Mouse (Mus musculus): ENCODE data around the gene Timeless. TPM values are rescaled to one million over a fixed set of nuclear protein-coding genes. Genes with fewer than 3 reads are reported as not detected.
"Not testable (repeated sequence)": the region's sequence is repeated elsewhere in the genome, so short reads cannot be mapped to it uniquely, and the experiment has no call there.

Gene Timeless
- polyA plus RNA-seq (2014; fragmentation: Nextera tagmentation; extraction: Ambion mirVana): 81.7 and 89.7 TPM in 2 replicates

- WGBS: under 1% methylated on average over 58 of the region's 58 CpGs
- H3K27me3 ChIP-seq (ENCODE audit: control insufficient read depth, insufficient read depth, low read length): no peaks in the 10 kb centered on the region
- peaks cover 10% of the 10 kb centered on the region for H3K4me1 ChIP-seq (replicated peaks; ENCODE audit: control insufficient read depth, insufficient read depth, low read length)
- peak; percentile 92 for DNase-seq (ENCODE audit: low spot score)
- peak within 1 kb of the TSS; percentile 79 for H3K4me2 ChIP-seq (ENCODE audit: low read depth, low read length, severe bottlenecking)
- peak within 1 kb of the TSS; percentile 96 for H3K27ac ChIP-seq (ENCODE audit: low read depth, low read length)
- peak; percentile 91 for ATAC-seq (replicated peaks; ENCODE audit: low FRiP score)
- no peaks in the 10 kb centered on the region for H3K36me3 ChIP-seq (ENCODE audit: control insufficient read depth, insufficient read depth, low read length)
- H3K9me3 ChIP-seq (ENCODE audit: control insufficient read depth, low read length): no peaks in the 10 kb centered on the region
- H3K9ac ChIP-seq (ENCODE audit: low read length): peak within 1 kb of the TSS; percentile 91
- H3K4me3 ChIP-seq (ENCODE audit: low read depth, low read length): peak within 1 kb of the TSS; percentile 70
Observed at GRCm38 (mm10) chr10:128231697-128232419, at the start of gene Timeless. Gene Timeless (plus strand): TSS chr10:128232065.

- no peaks in the 10 kb centered on the region for H3K4me1 ChIP-seq (replicated peaks; ENCODE audit: control insufficient read depth, insufficient read depth, low read length)
- no peak overlapping the region for H3K27ac ChIP-seq (ENCODE audit: low read depth, low read length)
- no peaks in the 10 kb centered on the region for H3K27me3 ChIP-seq (ENCODE audit: control insufficient read depth, insufficient read depth, low read length)
- H3K36me3 ChIP-seq (ENCODE audit: control insufficient read depth, insufficient read depth, low read length): no peaks in the 10 kb centered on the region
- H3K9ac ChIP-seq (ENCODE audit: low read length): no peak overlapping the region
- H3K4me2 ChIP-seq (ENCODE audit: low read depth, low read length, severe bottlenecking): no peak overlapping the region
- H3K9me3 ChIP-seq (ENCODE audit: control insufficient read depth, low read length): no peaks in the 10 kb centered on the region
- DNase-seq (ENCODE audit: low spot score): no peak
- 87% methylated on average over 2 of the region's 2 CpGs for WGBS
- no peak for ATAC-seq (replicated peaks; ENCODE audit: low FRiP score)
- no peak overlapping the region for H3K4me3 ChIP-seq (ENCODE audit: low read depth, low read length)
Observed at GRCm38 (mm10) chr10:128184296-128184695, 47.6 kb upstream of the Timeless start.

- no peak overlapping the region for H3K4me2 ChIP-seq (ENCODE audit: low read depth, low read length, severe bottlenecking)
- WGBS: 84% methylated on average over 6 of the region's 6 CpGs
- H3K9ac ChIP-seq (ENCODE audit: low read length): no peak overlapping the region
- H3K36me3 ChIP-seq (ENCODE audit: control insufficient read depth, insufficient read depth, low read length): no peaks in the 10 kb centered on the region
- H3K9me3 ChIP-seq (ENCODE audit: control insufficient read depth, low read length): no peaks in the 10 kb centered on the region
- H3K27me3 ChIP-seq (ENCODE audit: control insufficient read depth, insufficient read depth, low read length): no peaks in the 10 kb centered on the region
- ATAC-seq (replicated peaks; ENCODE audit: low FRiP score): 0 out of 2 replicates have a peak, but pooled peaks have one; percentile 15
- no peak for DNase-seq (ENCODE audit: low spot score)
- no peak overlapping the region for H3K27ac ChIP-seq (ENCODE audit: low read depth, low read length)
- H3K4me3 ChIP-seq (ENCODE audit: low read depth, low read length): no peak overlapping the region
- no peaks in the 10 kb centered on the region for H3K4me1 ChIP-seq (replicated peaks; ENCODE audit: control insufficient read depth, insufficient read depth, low read length)
Observed at GRCm38 (mm10) chr10:128185277-128185940, 46.5 kb upstream of the Timeless start.

DNA sequence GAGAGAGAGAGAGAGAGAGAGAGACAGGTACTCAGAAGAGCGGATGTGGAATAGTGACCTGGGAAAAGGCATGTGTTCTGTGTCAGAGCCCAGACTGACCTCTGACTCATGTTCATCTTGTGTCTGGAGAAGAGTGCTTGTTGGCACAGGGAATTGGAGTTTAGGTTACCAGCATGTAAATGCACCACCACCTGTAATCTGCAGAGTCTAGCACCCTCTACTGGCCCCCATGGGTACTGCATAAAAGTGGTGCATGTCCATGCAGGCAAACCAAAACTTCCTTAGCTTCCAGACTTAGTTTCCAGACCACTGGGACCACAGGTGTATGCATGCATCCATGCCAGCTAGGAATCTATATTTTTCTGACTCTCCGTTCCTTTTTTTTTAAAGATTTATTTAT, 45.9 kb upstream of the Timeless start:
- 64% methylated on average over 2 of the region's 2 CpGs for WGBS
- H3K27me3 ChIP-seq (ENCODE audit: control insufficient read depth, insufficient read depth, low read length): no peaks in the 10 kb centered on the region

DNA sequence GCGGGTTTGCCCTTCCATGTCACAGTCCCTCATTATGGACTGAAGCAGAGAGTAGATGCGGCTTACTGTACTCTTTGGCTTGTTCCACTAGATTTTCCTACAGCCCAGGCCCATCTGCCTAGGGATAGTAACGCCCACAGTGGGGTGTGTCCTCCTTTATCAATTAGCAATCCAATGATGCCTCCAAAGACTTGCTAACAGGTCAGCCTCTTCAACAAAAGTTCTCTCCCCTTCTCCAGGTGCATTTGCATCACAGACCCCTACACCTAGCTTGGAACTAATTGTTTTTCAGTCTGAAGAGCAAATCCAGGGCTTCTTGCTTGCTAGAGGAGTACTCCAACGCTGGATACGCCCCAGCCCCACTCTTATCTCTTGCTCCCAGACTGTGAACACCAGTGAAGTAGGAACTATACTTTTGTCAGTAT, 44.7 kb upstream of the Timeless start:
- Histone ChIP-seq H3K27me3 (ENCODE audit: control insufficient read depth, insufficient read depth, low read length) (no peaks in the 10 kb centered on the region), H3K9ac (ENCODE audit: low read length) (no peak overlapping the region), H3K27ac (ENCODE audit: low read depth, low read length) (no peak overlapping the region), H3K4me3 (ENCODE audit: low read depth, low read length) (no peak overlapping the region), H3K4me2 (ENCODE audit: low read depth, low read length, severe bottlenecking) (no peak overlapping the region), H3K36me3 (ENCODE audit: control insufficient read depth, insufficient read depth, low read length) (no peaks in the 10 kb centered on the region), H3K4me1 (replicated peaks; ENCODE audit: control insufficient read depth, insufficient read depth, low read length) (no peaks in the 10 kb centered on the region), H3K9me3 (ENCODE audit: control insufficient read depth, low read length) (no peaks in the 10 kb centered on the region)
- 75% methylated on average over 5 of the region's 5 CpGs for WGBS
- DNase-seq (ENCODE audit: low spot score): no peak
- ATAC-seq (replicated peaks; ENCODE audit: low FRiP score): no peak

More for the DNA sequence above, 45.9 kb upstream of the Timeless start:
- DNase-seq (ENCODE audit: low spot score) (peak; percentile 92), ATAC-seq (replicated peaks; ENCODE audit: low FRiP score) (peak; percentile 46; the same call in 1 of the 2 replicates)
- no peaks in the 10 kb centered on the region for H3K36me3 ChIP-seq (ENCODE audit: control insufficient read depth, insufficient read depth, low read length)
- no peaks in the 10 kb centered on the region for H3K4me1 ChIP-seq (replicated peaks; ENCODE audit: control insufficient read depth, insufficient read depth, low read length)
- H3K4me3 ChIP-seq (ENCODE audit: low read depth, low read length): no peak overlapping the region
- H3K9ac ChIP-seq (ENCODE audit: low read length): no peak overlapping the region
- no peak overlapping the region for H3K4me2 ChIP-seq (ENCODE audit: low read depth, low read length, severe bottlenecking)
- H3K9me3 ChIP-seq (ENCODE audit: control insufficient read depth, low read length): no peaks in the 10 kb centered on the region
- H3K27ac ChIP-seq (ENCODE audit: low read depth, low read length): no peak overlapping the region

GRCm38 (mm10) chr10:128188242-128188877, 43.5 kb upstream of the Timeless start:
- no peaks in the 10 kb centered on the region for H3K36me3 ChIP-seq (ENCODE audit: control insufficient read depth, insufficient read depth, low read length)
- ATAC-seq (replicated peaks; ENCODE audit: low FRiP score) (0 out of 2 replicates have a peak, but pooled peaks have one; percentile 33), DNase-seq (ENCODE audit: low spot score) (peak; percentile 80)
- 56% methylated on average over 2 of the region's 2 CpGs for WGBS
- H3K4me1 ChIP-seq (replicated peaks; ENCODE audit: control insufficient read depth, insufficient read depth, low read length): no peaks in the 10 kb centered on the region
- no peaks in the 10 kb centered on the region; the same call in 1 of the 2 replicates for H3K27me3 ChIP-seq (ENCODE audit: control insufficient read depth, insufficient read depth, low read length)
- H3K27ac ChIP-seq (ENCODE audit: low read depth, low read length): no peak overlapping the region
- no peak overlapping the region for H3K4me2 ChIP-seq (ENCODE audit: low read depth, low read length, severe bottlenecking)
- no peaks in the 10 kb centered on the region for H3K9me3 ChIP-seq (ENCODE audit: control insufficient read depth, low read length)
- no peak overlapping the region for H3K4me3 ChIP-seq (ENCODE audit: low read depth, low read length)
- no peak overlapping the region for H3K9ac ChIP-seq (ENCODE audit: low read length)

GRCm38 (mm10) chr10:128191472-128191871, 40.4 kb upstream of the Timeless start:
- no peak overlapping the region for H3K27ac ChIP-seq (ENCODE audit: low read depth, low read length)
- H3K4me1 ChIP-seq (replicated peaks; ENCODE audit: control insufficient read depth, insufficient read depth, low read length): no peaks in the 10 kb centered on the region; the same call in 1 of the 2 replicates
- H3K4me2 ChIP-seq (ENCODE audit: low read depth, low read length, severe bottlenecking): no peak overlapping the region
- H3K27me3 ChIP-seq (ENCODE audit: control insufficient read depth, insufficient read depth, low read length): peaks cover 14% of the 10 kb centered on the region
- WGBS: 90% methylated on average over 2 of the region's 2 CpGs
- no peaks in the 10 kb centered on the region for H3K9me3 ChIP-seq (ENCODE audit: control insufficient read depth, low read length)
- no peak overlapping the region for H3K9ac ChIP-seq (ENCODE audit: low read length)
- DNase-seq (ENCODE audit: low spot score): no peak
- no peak for ATAC-seq (replicated peaks; ENCODE audit: low FRiP score)
- no peak overlapping the region for H3K4me3 ChIP-seq (ENCODE audit: low read depth, low read length)
- no peaks in the 10 kb centered on the region for H3K36me3 ChIP-seq (ENCODE audit: control insufficient read depth, insufficient read depth, low read length)

DNA sequence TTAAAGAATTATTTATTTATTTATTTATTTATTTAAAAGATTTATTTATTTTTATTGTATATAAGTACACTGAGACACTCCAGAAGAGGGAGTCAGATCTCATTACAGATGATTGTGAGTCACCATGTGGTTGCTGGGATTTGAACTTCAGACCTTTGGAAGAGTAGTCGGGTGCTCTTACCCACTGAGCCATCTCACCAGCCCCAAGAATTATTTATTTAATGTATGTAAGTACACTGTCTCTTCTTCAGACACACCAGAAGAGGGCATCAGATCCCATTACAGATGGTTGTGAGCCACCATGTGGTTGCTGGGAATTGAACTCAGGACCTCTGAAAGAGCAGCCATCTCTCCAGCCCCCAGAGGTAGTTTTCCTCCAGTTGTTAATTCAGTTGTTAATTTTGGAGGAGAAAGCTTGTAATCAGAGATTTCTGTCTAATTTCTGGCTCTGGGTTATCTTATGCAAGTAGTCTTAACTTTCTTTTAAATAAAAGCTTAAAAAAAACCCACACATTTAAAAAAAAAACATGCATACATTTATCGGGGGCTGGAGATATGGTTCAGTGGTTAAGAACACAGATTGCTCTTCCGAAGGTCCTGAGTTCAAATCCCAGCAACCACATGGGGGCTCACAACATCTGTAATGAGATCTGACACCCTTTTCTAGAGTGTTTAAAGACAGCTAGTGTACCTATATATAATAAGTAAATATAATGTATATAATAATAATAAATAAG, 39.7 kb upstream of the Timeless start:
- DNase-seq (ENCODE audit: low spot score); H3K4me1 ChIP-seq (replicated peaks; ENCODE audit: control insufficient read depth, insufficient read depth, low read length); H3K4me3 ChIP-seq (ENCODE audit: low read depth, low read length); H3K4me2 ChIP-seq (ENCODE audit: low read depth, low read length, severe bottlenecking); H3K36me3 ChIP-seq (ENCODE audit: control insufficient read depth, insufficient read depth, low read length); H3K9me3 ChIP-seq (ENCODE audit: control insufficient read depth, low read length); H3K27ac ChIP-seq (ENCODE audit: low read depth, low read length); ATAC-seq (replicated peaks; ENCODE audit: low FRiP score); H3K9ac ChIP-seq (ENCODE audit: low read length): not testable (repeated sequence)
- H3K27me3 ChIP-seq (ENCODE audit: control insufficient read depth, insufficient read depth, low read length): peaks cover 14% of the 10 kb centered on the region
- 97% methylated on average over 3 of the region's 3 CpGs for WGBS
